Mouse (Mus musculus) yolk sac, embryonic 10.5 days (tissue): ENCODE measurements around the gene Anapc11.
"Not testable (repeated sequence)": the region's sequence is repeated elsewhere in the genome, so short reads cannot be mapped to it uniquely, and the experiment has no call there.

ENCODE experiments used
- DNase-seq: peaks from one replicate; pipeline ENCODE4 v3.0.0-alpha.2; 2017; ENCODE audit warnings: low spot score

Anapc11 gene

DNA sequence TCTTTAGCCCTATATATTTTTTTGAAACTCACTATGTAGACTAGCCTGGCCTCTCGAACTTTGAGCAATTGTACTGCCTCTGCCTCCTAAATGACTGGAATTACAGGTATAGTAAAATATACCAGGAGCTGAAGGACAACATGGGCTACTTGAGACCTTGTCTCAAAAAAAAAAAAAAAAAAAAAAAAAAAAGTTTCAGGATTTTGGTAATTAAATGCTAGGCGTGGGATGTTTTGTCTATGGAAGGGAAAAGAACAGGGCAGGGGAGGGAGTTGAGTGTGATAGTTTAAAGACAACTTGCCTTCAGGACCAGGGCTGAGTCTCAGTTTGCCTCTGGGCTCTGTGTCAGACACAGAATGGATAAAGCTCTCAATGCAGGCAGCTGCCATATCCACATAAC, 23.2 kb upstream of the Anapc11 start:
- no peak for DNase-seq

DNA sequence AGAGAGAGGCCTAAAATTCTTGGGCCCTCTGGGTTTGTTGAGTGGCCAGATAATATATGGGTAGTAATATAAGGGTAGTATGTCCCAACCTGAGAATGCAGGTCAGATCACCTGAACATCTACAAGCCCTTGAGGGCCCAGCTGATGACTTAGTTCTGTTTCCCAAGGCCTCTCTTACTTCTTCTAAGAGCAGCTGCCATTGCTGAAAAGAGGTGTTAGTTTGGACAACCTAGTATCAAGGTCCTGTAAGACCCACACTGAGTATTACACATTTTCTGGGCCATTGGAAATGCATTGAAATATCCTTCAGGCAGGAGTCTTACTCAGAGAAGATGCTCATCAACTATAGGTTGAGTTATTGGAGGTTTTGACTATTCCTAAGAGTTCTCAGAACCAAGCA, 22.3 kb upstream of the Anapc11 start:
- DNase-seq, result no peak

DNA sequence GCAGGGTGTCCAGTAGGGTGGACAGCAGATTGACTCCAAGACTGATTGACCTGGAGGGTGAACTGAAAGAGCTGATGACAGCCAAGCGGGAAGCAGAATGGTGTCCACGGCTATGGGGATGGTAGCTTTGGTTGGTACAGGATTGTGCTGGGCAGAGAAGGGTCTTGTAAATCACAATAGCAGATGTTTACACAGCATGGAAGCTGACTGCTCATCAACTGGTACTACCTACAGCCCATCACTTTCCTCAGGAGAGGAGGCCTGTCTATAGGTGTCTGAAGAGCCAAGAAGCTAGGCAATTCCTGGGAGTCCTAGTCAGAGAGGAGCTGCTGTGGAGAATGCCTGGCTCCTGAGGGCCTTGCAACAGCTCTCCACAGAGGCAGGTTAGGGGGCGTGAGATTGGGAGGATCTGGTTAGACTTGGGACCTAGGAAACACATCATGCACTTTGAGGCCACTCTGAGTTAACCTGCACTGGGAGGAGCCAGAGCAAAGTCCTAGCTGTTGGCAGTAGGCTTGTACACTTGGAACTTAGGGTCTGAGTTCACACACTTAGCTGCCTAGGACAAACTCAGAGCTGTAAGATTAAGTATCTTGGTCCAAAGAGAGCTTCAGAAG, 21.7 kb upstream of the Anapc11 start:
- DNase-seq, result peak; percentile 87

DNA sequence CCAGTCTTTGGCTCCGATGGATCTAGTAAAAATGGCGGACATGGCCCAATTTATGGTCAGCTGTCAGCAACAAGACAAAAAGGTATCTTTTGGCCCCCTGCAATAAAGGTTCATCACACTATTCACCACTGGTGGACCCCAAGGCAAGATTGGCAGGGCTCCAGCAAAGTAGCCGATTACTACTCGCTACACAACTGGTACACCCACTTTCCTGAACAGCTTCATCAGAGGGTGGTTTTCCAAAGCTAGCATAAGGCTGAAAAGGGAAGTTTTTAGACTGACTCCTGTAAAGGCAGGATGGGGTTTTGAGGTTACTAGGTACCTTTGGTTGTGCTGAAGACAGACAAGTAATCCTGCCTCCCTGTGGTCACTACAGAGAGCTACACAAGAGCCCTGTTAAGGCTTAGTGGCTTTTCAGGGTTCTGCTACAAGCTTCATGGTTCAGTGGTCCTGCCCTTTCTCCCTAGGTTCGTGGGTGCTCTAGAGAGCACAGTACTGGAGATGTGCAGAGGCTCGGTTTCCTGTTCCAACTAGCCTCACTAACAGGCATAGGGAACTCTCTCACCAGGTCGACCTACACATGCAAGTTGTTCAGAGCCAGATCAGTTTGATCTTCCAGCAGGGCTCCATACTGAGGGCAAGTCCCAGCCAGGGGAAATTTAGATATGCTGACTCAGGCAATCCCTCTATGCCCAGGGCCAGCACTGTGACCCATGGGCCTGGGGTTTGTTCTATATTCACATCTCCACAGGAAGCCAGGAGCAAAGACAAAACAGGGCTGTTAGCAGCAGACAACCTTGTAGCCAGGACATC, 20.8 kb upstream of the Anapc11 start:
- DNase-seq, result peak; percentile 41

DNA sequence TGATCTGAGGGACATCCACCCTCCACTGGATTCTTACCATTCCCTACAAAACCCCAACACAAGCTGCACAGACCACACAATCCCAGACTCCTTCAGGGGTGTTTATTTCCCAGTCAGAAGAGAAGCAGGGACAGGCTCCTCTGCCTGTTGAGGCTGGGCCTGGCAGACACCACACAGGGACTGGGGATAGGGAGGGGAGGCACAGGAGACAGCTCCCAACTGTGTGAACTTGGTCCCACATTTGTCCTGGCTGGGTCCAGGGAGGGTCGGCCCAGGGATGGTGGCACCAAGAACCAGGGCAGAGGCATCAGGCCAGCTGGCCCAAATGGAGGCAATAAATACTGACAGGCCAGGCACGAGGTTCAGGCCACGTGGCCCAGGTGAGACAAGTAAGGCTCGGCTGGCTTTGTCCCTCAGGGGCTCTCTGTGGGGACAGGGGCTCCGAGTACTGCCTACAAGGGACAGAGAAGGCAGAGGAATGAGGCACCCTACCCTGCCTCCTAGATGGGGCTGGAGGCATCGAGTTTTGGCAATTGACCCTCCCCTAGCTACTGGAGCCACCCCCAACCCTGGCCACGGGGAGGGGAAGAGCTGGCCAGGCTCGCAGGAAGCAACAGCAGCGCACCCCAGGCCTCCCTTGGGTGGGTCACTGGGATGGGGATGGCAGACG, 20.1 kb upstream of the Anapc11 start:
- no peak for DNase-seq

DNA sequence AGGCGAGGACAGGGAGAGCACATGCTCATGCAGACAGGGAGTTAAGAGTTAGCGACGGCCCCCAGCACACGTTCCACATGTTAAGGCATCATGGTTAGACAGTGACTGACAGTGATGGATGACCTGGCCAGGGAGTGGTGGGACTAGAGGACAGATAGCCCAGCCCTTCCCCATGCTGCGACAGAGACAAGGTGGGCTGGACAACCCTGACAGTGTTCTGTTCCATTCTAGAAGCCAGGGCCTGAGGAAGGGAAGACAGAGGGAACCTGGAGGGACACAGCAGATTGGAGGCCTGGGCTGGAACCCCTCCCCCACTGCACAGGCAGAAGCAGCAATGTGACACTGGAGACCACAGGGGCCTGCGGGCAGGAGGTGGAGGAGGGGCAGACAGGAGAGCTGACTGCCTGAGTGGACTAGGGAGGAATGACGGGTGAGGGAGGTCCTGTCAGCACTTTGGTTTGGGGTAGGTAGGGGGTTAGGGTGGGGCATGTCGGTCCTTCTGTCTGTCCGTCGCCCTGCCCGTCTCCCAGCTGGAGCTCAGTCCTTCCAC, 19.5 kb upstream of the Anapc11 start:
- peak; percentile 24 for DNase-seq

DNA sequence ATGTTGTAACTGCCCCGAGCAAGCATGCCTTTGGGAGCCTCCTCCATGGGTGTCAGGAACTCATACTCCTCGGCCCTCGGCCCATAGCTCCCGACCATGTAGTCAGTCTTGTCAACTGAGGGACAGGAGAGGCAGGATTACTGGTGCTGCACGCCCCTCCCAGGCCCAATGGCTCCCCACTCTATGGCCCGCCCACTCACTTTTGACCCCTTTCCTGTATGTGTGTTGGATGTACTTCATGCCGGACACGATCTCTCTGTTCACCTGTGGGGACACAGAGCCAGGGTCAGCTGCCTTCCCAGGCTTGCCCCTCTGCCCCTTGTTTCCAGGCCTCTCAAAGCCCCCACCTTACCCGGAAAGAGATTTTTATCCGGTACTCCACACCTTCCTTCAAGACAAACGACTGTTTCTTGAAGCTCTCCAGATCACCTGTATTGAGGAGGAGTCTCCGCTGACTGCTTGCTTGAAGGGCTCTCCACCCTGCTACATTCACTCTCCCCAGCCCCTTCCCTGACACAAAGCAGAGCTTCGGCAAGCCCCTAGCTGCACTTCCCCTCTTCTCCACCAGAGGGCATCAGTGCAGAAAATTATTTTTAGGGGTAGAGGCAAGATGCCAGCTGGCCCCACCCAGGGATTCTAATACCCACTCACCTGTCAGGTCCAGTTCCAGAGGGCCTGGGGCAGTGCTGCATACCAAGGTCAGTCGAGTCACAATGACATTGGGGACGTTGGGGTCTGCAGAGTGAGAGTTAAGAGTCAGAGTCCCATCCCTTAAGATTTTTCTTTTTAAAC, 18.7 kb upstream of the Anapc11 start:
- peak; percentile 74 for DNase-seq

DNA sequence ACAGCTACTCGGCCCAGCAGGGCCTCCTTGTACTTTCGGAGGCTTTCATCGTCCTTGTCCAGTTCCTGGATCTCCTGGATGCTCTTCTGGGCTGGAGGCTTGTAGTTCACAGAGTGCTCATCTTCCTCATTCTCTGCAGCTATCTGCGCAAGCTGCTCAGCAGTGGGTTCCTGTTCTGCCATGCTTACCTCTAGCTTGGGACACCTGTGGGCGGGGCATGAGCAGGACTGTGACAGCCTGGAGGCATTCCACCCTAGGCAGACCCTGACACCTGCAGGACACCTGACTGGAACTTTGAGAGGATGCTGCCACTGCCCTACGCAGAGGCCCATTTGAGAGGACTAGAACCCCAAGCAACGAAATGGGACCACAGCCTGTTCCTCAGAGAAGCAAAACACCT, 18.0 kb upstream of the Anapc11 start:
- peak; percentile 56 for DNase-seq

DNA sequence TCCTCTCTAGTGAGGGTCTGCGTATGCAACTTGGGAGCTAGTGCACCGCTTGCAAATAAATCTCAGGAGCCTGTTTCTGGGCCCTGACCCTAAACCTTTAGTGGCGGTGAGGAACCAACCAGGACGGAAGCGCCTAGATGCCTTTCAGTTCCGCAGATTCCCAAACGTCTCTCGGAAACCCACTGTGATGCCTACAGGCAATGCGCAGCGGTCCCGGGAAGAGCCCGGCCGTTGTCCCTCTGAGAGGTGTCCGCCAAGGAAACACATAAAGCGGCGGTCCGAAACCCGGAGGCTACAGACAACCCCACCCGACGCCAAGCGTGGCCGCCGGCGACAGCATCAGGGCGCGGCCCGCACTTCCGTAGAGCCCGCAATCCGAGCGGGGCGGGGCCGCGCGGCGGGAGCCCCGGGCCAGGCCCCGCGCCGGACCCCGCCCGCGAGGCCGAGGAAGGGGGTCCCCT, 17.3 kb upstream of the Anapc11 start:
- DNase-seq, result no peak

DNA sequence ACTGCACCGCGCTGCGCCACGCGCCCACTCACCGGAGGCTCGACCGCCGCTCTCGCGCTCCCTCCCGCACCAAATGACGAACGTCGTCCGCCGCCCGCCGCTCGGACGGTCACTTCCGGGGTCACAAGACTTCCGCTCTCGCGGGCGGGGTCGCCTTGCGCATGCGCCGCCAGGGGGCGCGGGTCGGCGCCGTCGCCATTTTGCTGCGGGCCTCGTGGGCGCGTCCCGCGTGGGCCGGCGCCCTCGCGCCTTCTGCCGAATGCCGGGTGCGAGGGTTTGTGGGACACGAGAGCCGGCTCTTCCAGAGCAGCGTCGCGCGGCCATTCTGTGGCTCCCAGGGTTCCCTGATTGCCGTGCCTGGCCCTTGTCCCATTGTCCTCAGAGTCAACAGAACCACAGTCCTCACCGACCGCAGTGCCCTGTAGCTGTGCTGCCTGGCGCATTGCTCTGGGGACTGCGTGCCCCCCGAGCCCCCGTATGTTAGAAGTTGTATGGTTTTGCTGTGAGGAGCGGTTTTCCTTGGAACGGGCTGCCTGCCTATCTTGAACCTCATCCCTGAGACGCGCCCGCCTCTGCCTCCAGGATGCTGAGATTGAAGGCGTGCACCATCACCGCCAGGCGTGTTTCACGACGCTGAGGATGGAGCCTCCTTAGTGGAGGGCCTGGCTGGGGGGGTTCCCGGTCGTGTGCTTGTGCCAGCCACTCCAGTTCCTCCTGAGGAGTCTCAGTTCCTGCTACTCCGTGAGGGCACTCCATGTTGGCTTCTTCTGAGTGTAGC, 16.5 kb upstream of the Anapc11 start, which contains the start of gene Arhgdia:
Arhgdia (minus strand) TSS at position 135 of the 778 bp plus-strand sequence.
- peak; percentile 86 for DNase-seq

DNA sequence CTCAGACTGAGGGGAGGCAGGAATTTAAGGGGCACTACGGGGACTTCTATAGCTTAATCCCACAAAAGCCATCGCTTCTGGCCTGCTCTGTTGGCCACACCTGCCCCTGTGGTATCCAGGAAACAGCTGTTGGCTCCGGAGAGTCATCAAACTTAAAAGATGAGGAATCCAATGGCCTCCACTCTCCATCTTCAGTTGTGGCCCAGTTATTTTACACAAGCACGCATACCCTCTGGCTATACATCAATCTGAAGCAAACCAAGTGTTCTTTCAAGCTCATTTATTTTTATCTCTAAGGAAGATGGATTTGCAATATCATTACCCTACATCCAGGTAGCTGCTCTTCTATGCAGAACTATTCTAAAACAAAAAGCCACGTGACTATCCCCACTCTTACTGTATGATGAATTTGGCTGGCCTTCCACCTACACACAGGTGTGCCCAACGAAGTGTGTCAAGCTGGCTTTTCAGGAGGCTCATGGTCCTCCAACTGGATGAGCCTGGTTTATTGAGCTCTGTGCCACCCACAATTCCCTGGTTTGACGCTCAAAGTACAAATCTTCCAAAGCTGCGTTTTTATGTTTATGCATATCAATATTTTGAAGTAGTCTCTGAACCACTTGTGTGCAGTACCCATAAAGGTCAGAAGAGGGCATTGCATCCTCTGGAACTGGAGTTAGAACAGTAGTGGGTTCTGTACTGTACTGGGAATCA, 15.8 kb upstream of the Anapc11 start:
- no peak for DNase-seq

DNA sequence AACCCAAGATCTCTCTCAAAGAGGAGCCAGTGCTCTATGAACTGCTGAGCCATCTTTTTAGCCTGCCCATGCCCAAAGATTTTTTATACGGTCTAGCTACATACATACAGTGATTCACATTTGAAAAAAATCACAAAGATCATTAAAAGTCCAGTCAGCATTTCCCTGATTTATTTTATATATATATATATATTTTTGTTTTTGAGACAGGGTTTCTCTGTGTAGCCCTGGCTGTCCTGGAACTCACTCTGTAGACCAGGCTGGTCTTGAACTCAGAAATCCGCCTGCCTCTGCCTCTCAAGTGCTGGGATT, 15.3 kb upstream of the Anapc11 start:
- DNase-seq, result not testable (repeated sequence)

DNA sequence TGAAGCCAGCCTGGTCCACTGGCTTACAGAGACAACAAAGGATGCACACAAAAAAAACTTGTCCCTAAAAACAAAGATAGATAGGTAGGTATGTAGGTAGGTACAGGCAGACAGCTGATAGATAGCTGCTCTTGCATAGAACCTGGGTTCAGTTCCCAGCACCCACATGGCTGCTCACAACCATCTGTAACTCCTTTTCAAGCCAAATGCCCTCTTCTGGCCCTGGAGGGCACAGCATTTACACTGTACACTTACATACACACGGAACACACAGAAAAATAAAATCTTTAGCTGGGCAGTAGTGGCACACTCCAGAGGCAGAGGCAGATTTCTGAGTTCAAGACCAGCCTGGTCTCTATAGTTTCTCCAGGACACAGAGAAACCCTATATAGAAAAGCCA, 14.3 kb upstream of the Anapc11 start:
- no peak for DNase-seq

DNA sequence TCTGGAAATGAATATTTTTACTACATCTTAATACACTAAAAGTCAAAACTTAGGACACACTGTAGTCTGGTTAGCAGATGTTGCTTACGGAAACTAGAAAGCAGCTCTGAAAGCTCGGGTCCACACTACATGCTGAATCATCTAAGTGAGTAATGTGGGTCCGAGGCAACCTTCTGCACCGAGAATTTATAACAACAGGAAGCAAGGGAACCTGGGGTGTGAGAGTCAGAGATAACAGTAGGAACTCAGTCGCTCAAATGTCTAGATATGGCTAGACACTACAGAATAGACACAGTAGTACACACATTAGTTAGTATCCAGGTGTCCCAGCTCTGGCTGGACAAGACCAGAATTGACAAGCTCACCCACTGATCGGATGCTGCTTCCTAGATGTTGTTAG, 9.7 kb upstream of the Anapc11 start:
- no peak for DNase-seq

DNA sequence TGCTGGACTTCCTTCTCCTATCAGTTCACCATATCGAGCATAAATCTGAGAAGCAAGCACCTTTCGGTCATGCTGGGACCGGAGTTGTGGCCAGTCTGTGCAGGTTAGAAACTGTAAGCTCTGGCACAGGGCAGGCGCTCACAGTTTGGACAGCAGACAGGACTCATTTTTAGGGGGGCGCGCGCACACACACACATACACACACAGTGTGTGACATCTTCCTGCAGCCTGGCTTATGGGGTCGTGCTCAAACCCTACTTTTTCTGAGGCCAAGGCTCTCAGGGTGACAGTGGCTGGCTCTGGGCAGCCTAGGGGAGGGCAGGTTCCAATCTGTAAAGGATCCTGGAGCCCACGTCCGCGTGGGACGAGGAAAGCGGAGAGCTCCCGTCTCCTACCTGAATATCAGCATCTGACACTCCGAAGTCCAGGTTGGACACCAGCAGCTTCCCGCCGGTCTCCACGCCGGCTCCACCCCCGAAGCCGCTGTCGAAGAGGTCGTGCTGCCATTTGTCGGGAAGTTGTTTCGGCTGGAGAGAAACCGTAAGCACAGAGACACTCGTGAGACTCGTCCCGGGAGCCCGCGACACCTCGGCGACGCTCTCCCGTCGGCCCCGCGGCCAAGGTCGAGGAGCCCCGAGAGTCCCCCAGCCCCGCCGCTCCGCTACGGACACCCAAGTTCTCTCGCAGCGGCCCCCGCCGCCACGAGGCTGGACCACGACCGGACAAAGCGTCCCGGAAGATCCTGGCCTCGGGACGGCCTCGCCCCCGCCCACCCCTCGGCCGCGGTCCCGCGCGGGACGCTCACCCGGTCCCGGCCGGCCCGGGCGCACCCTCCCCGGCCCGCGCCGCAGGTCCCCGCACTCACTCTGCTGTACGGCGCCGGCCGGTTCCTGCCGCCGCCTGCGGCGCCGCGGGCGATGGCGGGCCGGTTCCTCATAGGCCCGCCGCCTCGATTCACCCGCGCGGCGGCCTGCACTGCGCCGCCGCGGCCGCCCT, 683 bp upstream of the Anapc11 start:
- peak; percentile 32 for DNase-seq

DNA sequence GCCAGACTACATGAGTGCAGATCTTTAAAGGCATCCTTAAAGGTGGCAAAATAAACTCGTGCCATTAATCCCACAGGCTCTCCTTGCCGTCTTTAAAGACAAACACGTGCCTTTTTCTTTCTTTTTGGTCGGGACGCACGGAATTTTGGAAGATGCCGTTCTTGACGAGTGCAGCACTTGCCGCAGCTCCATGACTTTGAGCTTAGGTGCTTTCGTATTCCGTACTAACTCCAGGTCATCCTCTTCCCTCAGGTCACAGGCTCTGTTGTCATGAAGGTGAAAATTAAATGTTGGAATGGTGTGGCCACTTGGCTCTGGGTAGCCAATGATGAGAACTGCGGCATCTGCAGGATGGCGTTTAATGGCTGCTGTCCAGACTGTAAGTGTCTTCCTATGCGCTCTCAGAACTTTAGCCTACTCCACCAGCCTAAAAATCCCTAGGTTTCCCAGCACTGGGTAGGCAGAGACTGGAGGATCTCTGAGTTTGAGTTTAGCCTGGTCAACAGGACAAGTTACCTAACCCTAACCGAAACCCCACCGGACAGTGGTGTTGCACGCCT, 849 bp downstream of the Anapc11 start:
- no peak for DNase-seq

DNA sequence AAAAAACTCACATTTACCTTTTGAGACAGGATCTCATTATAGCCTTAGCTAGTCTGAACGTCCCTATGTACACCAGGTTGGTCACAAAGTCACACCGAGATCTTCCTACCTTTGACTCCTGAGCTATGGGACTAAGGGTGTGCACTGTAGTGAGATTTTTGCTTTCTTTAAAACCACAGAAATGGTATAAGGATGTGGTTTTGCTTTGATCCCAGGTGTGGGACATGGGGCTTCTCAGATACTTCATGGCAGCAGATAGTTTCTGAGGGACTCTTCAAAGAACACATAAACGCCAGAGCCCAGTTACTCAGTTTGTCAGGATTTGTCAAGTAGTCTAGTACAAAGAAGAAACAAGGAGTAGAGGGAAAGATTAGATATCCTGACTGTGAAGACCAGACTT, 2.5 kb downstream of the Anapc11 start:
- no peak for DNase-seq

DNA sequence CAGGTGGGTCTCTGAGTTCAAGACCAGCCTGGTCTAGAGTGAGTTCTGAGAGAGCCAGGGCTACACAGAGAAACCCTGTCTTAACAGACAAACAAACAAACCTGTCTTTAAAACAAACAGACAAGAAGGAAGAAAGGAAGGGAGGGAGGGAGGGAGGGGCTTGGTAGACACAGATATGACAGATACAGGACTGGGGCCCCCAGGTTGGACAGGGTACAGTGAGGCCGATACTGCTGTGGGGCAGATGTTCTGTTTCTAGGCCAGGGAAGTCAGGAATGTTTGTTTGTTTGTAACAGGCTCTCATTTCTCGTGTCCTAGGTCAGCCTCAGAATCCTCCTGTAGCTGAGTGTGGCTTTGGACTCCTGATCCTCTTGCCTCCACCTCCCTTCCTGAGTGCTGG, 5.3 kb downstream of the Anapc11 start:
- no peak for DNase-seq

DNA sequence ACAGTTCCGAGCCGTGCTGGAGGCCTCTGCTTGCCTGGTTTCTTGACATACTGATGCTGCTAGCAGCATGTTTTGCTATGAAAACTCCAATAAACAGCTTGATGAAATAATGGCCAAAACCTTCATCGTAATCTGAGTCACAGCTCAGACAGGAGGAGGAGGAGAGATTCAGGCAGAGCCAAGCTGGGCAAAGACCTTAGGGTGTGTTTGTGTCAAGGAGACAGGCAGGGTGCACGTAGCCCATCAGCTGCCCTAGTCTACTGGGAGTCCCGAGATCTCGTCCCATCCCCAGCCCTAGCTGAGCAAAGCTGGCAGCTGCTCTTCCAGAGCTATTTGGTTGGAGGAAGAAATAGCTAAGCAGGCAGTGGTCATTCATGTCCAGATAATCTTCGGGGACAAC, 7.4 kb downstream of the Anapc11 start:
- DNase-seq, result no peak
